Mouse (Mus musculus) embryonic facial prominence, embryonic 13.5 days (tissue): ENCODE data around the gene Ccno. TPM values are rescaled to one million over a fixed set of nuclear protein-coding genes. Genes with fewer than 3 reads are reported as not detected.
"Not testable (repeated sequence)": the region's sequence is repeated elsewhere in the genome, so short reads cannot be mapped to it uniquely, and the experiment has no call there.

Source experiments
- ATAC-seq: fragments of 200-750 bp; cut with Nextera tagmentation; 2 replicates; pipeline ENCODE4 v1.8.0; 2017; ENCODE audit warnings: low read depth; ENCODE audit not compliant: insufficient number of reproducible peaks, insufficient read depth, low FRiP score, low TSS enrichment
- H3K27ac ChIP-seq: fragments of 300-500 bp; sonication (generic); 2 replicates; pipeline ENCODE4 v1.5.1; 2015; ENCODE audit warnings: moderate library complexity, mild to moderate bottlenecking, inconsistent platforms
- H3K27me3 ChIP-seq: fragments of 300-500 bp; sonication (generic); 2 replicates; pipeline ENCODE4 v1.6.1; 2015; ENCODE audit warnings: mild to moderate bottlenecking, inconsistent platforms
- H3K36me3 ChIP-seq: fragments of 300-500 bp; sonication (generic); 2 replicates; pipeline ENCODE4 v1.6.1; 2015; ENCODE audit warnings: mild to moderate bottlenecking, inconsistent platforms
- H3K4me1 ChIP-seq: fragments of 300-500 bp; sonication (generic); 2 replicates; pipeline ENCODE4 v1.6.1; 2015; ENCODE audit warnings: inconsistent platforms
- H3K4me2 ChIP-seq: fragments of 300-500 bp; sonication (generic); 2 replicates; pipeline ENCODE4 v1.6.1; 2015; ENCODE audit warnings: moderate library complexity, mild to moderate bottlenecking, inconsistent platforms
- H3K4me3 ChIP-seq: fragments of 300-500 bp; sonication (generic); 2 replicates; pipeline ENCODE4 v1.5.1; 2015; ENCODE audit warnings: mild to moderate bottlenecking, inconsistent platforms
- H3K9ac ChIP-seq: fragments of 300-500 bp; sonication (generic); 2 replicates; pipeline ENCODE4 v1.6.1; 2015; ENCODE audit warnings: mild to moderate bottlenecking, inconsistent platforms
- H3K9me3 ChIP-seq: fragments of 300-500 bp; sonication (generic); 2 replicates; pipeline ENCODE4 v1.6.1; 2016; ENCODE audit warnings: inconsistent platforms
- WGBS: fragments of 180-500 bp; shearing (Covaris S2); methylation state at CpG from one replicate; pipeline ENCODE4 v1.1.7; 2015; ENCODE audit warnings: mixed read lengths; 5-methylcytosine and 5-hydroxymethylcytosine counted together
- polyA plus RNA-seq: library from polyadenylated mRNA; unstranded; fragments of >200 nt; fragmentation: Nextera tagmentation; extraction: Ambion mirVana; gene quantifications from 2 replicates; pipeline ENCODE4 v1.2.1, GENCODE M21; 2015

Gene Ccno
- polyA plus RNA-seq, 1 experiment from 2014 or later = 0.63 TPM

DNA sequence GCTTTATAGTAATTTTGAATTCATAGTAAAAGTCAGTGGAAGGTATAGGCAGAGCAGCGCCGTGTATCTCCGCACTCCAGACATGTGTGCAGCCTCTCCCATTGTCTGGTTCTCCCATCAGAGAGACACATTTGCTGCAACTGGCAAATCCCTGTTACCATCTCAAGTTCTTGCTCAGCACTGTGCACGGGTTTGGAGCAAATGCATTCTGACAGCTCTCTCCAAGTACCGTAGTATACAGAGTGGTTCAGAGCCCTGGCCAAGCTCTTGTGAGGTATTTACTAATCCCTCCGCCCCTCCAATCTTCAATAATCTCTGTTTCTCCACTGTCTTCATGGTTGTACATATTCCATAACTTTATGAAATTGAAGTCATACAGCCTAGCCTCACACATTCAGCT lies 25.1 kb downstream of the Ccno start:
- H3K4me1 ChIP-seq = no peaks in the 10 kb centered on the region
- H3K9ac ChIP-seq = no peak overlapping the region
- no peaks in the 10 kb centered on the region for H3K9me3 ChIP-seq
- H3K27me3 ChIP-seq = no peaks in the 10 kb centered on the region
- no peaks in the 10 kb centered on the region for H3K36me3 ChIP-seq
- no peak overlapping the region for H3K4me2 ChIP-seq
- 68% methylated on average over 6 of the region's 6 CpGs for WGBS
- no peak for ATAC-seq
- H3K4me3 ChIP-seq = no peak overlapping the region
- no peak overlapping the region for H3K27ac ChIP-seq

DNA sequence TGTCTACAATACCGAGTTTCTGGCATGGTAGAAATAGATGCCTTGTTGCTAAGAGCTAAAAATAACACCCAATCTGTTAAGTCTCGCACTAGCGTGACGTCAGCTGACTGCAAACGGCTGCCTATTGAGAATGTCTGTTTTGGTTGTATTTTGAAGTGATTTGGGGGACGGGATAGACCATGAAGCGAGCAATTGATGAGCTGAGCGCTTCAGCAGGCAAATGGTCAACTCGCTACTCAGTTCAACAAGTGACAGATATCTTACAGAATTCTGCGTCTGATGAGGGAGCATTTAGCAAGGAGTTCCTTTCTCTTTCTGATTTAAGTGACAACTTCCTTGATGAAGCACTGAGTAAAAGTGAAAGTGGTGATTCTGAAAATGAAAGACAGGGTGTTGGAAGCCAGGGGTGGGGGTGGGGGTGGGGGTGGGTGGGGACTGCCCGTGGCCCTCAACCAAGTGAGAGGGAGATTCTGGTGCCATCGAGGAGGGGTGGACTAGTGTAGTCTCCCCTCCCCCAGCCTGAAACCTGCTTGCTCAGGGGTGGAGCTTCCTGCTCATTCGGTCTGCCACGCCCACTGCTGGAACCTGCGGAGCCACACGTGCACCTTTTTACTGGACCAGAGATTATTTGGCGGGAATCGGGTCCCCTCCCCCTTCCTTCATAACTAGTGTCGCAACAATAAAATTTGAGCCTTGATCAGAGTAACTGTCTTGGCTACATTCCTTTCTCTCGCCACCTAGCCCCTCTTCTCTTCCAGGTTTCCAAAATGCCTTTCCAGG lies 25.8 kb downstream of the Ccno start:
- 61% methylated on average over 20 of the region's 20 CpGs for WGBS
- H3K9me3 ChIP-seq, H3K27me3 ChIP-seq, H3K4me3 ChIP-seq, H3K36me3 ChIP-seq, H3K27ac ChIP-seq, H3K4me1 ChIP-seq, H3K9ac ChIP-seq, ATAC-seq: not testable (repeated sequence)
- H3K4me2 ChIP-seq = peak overlapping the region; percentile 19

DNA sequence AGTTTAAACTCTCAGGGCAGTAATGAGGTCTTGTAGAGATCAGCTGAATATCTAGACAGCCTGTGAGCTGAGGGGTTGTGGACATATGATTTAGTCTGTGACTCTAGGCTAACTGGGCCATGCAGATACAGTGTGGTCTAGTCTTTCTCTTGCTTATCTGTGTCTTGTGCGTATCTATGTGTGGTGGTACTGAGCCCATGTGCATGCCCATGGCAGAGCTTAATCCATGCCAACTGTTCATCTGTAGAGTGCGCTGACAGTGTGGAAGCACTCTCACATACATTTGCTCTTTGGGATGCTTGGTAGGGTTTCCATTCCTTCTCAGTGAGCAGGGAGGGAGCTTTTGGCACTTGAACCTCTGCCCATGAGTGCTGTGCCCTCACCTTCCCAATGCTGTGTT lies 33.9 kb downstream of the Ccno start:
- Histone ChIP-seq H3K27me3 (peaks cover 3% of the 10 kb centered on the region; the same call in 1 of the 2 replicates), H3K9ac (no peak overlapping the region), H3K27ac (no peak overlapping the region), H3K4me2 (no peak overlapping the region), H3K4me1 (no peaks in the 10 kb centered on the region), H3K36me3 (no peaks in the 10 kb centered on the region), H3K4me3 (no peak overlapping the region), H3K9me3 (no peaks in the 10 kb centered on the region)
- ATAC-seq = no peak
- WGBS = 78% methylated on average over 2 of the region's 2 CpGs

DNA sequence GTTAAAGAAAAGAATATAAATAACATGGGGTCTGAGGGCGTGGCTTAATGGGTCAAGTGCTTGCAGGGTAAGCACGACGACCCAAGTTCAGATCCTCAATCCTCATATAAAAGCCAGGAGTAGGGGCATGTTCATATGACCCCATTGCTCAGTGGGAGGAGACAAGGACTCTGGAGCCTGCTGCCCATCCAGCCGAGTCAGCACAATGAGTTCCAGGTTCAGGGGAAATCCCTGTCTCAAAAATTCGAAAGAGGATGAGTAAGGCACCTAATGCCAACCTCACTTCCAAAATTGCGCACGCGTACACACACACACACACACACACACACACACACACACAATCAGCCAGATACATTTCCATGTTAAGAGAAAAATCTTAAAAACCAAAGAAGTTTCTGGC lies 34.9 kb downstream of the Ccno start:
- no peak overlapping the region for H3K9ac ChIP-seq
- no peak for ATAC-seq
- H3K4me2 ChIP-seq = no peak overlapping the region
- H3K27me3 ChIP-seq = peaks cover 3% of the 10 kb centered on the region; the same call in 1 of the 2 replicates
- H3K4me1 ChIP-seq = no peaks in the 10 kb centered on the region
- H3K36me3 ChIP-seq = no peaks in the 10 kb centered on the region
- WGBS = 71% methylated on average over 8 of the region's 8 CpGs
- no peaks in the 10 kb centered on the region for H3K9me3 ChIP-seq
- no peak overlapping the region for H3K4me3 ChIP-seq
- H3K27ac ChIP-seq = no peak overlapping the region

DNA sequence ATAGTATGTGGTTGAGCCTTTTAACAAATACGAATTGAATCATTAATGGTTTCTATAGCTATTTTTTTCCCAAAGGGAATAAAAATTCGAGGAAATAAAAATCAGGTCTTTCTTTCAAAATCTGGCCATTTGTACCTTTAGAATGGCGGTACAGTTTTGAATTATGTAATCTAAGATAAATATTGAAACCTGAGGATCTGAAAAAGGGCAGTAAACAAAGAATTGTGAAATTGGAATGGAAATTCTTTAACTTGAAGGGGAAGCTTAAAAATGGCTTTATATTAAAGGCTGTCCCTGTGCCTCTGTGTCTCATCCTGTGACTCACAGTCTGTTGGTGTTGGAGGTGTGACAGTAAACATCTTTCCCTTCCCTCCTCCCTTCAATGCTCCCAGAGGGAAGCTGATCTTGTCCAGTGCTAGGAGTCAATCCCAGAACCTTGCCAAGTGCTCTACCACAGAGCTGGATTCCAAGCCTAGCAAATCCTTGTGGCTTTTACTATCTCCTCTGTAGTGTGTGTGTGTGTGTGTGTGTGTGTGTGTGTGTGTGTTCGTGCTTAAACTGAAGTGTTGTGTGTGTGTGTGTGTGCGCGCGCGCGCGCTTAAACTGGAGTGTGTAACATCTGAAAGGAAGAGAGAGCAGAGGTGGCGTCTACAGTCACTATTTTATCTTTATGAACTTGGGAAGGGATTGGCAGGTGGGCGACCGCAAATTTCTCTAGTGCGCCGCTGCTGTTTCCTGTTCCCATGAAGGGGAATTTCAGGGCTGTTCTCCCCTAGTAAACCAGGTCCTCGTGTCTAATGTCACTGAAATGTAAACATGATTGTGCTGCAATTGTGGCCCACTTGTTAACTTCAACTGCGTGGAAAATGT lies 35.9 kb downstream of the Ccno start:
- 80% methylated on average over 17 of the region's 17 CpGs for WGBS
- Histone ChIP-seq H3K4me1 (no peaks in the 10 kb centered on the region), H3K27me3 (peaks cover 3% of the 10 kb centered on the region; the same call in 1 of the 2 replicates), H3K9ac (no peak overlapping the region), H3K4me3 (no peak overlapping the region), H3K36me3 (no peaks in the 10 kb centered on the region), H3K4me2 (no peak overlapping the region), H3K27ac (no peak overlapping the region), H3K9me3 (no peaks in the 10 kb centered on the region)
- ATAC-seq = no peak

DNA sequence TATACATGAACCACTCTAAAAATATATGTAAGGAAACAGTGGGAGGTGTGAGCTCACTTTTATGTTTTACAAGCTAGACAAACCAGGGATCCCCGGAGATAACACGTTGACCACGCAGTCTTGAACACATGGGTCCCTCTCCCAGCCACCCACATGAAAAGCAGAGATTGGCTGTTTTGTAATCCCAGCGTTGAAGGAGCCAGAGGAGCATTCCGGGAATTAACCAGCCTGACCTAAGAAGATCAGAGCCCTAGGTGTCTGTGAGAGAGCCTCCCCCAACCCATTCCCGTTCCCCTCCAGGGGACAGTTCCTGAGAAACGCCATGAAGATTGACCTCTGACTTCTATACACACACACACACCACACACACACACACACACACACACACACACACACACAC lies 43.7 kb downstream of the Ccno start:
- peak overlapping the region; percentile 73; the same call in 1 of the 2 replicates for H3K9ac ChIP-seq
- peaks cover 55% of the 10 kb centered on the region for H3K27me3 ChIP-seq
- ATAC-seq = no peak
- no peak overlapping the region for H3K27ac ChIP-seq
- H3K4me2 ChIP-seq = peak overlapping the region; percentile 96
- peak overlapping the region; percentile 58 for H3K4me3 ChIP-seq
- peaks cover 22% of the 10 kb centered on the region for H3K4me1 ChIP-seq
- no peaks in the 10 kb centered on the region for H3K36me3 ChIP-seq
- 2% methylated on average over 7 of the region's 7 CpGs for WGBS
- H3K9me3 ChIP-seq = no peaks in the 10 kb centered on the region

DNA sequence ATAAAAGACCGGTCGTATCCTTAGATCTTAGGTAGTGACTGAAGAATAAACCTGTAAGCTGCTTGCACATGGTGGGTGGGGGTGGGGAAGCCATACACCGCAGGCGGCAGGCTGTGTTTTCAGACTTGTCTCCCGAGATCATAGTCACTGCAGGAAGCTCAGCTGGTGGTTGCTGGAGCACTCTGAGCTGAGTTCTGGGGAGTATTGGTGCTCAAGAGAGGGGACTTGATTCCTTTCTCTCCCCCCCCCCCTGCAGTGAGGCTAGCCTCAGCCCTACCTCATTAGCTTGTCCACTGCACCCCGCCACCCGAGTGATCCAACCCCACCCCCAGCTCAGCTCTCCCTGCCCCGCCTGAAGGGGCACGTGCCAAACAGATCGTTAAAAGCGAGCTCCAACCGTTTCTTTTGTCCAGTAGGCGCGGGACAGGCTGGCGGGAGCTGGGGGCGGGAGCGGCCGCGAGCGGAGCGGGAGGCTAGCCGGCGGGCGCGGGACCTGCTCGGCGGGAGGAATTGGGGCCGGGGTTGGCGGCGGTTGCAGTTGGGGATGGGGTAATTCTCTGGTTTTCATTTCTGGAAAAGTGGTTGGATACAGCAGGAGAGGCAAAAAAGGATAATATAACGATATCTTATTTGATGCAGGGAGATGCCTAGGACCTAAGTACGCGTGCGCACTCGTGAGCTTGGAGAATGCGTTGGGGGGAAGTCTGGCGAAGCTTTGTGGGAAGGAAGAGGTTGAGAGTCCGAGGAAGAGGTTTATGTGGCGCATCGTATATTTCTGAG lies 44.4 kb downstream of the Ccno start:
- H3K9me3 ChIP-seq = no peaks in the 10 kb centered on the region
- under 1% methylated on average over 40 of the region's 40 CpGs for WGBS
- H3K36me3 ChIP-seq = no peaks in the 10 kb centered on the region
- ATAC-seq = 0 out of 2 replicates have a peak, but pooled peaks have one; percentile 43
- peak overlapping the region; percentile 58 for H3K4me3 ChIP-seq
- peak overlapping the region; percentile 96 for H3K4me2 ChIP-seq
- H3K27me3 ChIP-seq = peaks cover 55% of the 10 kb centered on the region
- H3K4me1 ChIP-seq = peaks cover 22% of the 10 kb centered on the region
- peak overlapping the region; percentile 73 for H3K9ac ChIP-seq
- peak overlapping the region; percentile 16; the same call in 1 of the 2 replicates for H3K27ac ChIP-seq

DNA sequence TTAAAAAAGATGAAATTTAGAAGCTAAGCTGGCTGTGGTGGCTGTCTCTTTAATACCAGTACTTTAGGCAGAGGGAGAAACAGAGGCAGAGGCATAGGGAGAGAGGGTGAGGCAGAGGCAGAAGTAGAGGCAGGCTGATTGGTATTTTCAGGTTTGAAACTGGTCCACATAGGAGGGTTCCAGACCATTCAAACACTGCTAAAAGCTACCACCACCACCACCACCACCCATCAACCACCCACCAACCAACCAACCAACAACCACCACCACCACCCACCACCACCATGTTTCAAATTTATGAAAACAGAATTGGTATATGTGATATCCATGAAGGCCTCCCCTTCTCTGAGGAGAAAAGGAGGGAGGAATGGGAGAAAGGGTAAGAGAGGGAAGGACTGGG lies 45.2 kb downstream of the Ccno start:
- H3K27me3 ChIP-seq = peaks cover 60% of the 10 kb centered on the region
- no peak overlapping the region for H3K9ac ChIP-seq
- H3K4me3 ChIP-seq = no peak overlapping the region
- no peak for ATAC-seq
- H3K4me1 ChIP-seq = peaks cover 22% of the 10 kb centered on the region
- H3K9me3 ChIP-seq = no peaks in the 10 kb centered on the region
- H3K27ac ChIP-seq = no peak overlapping the region
- no peak overlapping the region for H3K4me2 ChIP-seq
- no peaks in the 10 kb centered on the region for H3K36me3 ChIP-seq

DNA sequence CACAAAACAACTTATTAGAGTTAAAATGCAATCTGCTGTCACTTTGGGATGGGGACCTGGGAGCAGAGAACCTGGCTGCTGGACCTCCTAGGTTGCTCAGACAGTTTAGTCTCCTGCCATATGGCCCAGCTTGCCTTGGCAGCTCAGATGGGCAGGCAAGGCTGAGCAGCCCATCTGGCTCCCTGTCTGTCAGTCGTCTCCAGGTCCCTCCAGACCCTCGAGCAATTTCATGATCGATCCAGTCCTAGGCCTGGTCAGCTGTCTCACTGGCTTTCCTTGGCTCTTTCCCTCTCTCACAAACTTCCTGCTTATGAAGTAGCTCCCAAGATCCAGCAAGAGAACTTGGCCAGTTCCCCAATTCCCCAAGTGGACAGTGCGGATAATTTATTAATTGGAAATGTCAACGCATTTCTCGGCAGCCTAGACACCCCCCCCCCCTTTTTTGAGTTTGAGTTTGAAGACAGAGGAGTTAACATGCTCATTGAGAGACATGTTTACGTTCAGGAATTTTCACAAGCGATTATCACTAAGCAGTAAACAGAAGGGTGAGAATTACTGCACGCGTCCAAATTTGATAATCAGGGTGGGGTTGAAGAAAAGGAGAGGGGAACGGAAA lies 46.8 kb downstream of the Ccno start:
- peak overlapping the region; percentile 65 for H3K9ac ChIP-seq
- H3K4me3 ChIP-seq = peak overlapping the region; percentile 56
- ATAC-seq = no peak
- peak overlapping the region; percentile 98 for H3K4me2 ChIP-seq
- H3K4me1 ChIP-seq = peaks cover 22% of the 10 kb centered on the region
- no peak overlapping the region for H3K27ac ChIP-seq
- 2% methylated on average over 11 of the region's 11 CpGs for WGBS
- H3K9me3 ChIP-seq = no peaks in the 10 kb centered on the region
- peaks cover 54% of the 10 kb centered on the region for H3K27me3 ChIP-seq
- H3K36me3 ChIP-seq = no peaks in the 10 kb centered on the region

DNA sequence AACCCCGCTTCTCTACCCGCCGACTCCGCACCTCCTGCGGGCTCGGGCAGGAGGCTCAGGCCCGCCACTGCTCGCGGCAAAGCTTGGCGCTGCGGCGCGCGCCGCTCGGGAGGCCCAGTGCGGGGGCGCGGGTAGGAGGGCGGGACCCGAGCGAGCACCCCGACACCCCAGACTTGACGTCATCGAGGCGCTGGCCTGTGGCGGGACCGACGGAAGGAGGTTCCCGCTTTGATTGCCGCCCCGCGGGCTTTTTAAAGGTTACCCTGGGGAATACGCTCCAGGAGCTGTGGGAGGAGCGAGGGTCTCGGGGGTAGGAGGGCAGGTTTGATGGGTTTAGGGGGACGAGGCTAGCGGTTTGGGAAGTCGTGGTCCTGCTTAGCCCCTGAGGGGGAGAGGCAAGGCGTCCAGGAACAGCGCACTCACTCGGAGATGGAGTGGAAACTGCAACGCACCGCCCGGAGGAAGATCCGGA lies 47.4 kb downstream of the Ccno start, which contains the start of gene Cdc20b:
Gene Cdc20b (plus strand): TSS at position 162 of the 472 bp plus-strand sequence.
- under 1% methylated on average over 46 of the region's 46 CpGs for WGBS
- peak within 1 kb of the TSS; percentile 98 for H3K4me2 ChIP-seq
- ATAC-seq = no peak
- H3K9me3 ChIP-seq = no peaks in the 10 kb centered on the region
- H3K4me1 ChIP-seq = peaks cover 22% of the 10 kb centered on the region
- H3K36me3 ChIP-seq = no peaks in the 10 kb centered on the region
- H3K27me3 ChIP-seq = peaks cover 50% of the 10 kb centered on the region
- no peak within 1 kb of the TSS for H3K27ac ChIP-seq
- peak within 1 kb of the TSS; percentile 56 for H3K4me3 ChIP-seq
- peak within 1 kb of the TSS; percentile 65 for H3K9ac ChIP-seq

DNA sequence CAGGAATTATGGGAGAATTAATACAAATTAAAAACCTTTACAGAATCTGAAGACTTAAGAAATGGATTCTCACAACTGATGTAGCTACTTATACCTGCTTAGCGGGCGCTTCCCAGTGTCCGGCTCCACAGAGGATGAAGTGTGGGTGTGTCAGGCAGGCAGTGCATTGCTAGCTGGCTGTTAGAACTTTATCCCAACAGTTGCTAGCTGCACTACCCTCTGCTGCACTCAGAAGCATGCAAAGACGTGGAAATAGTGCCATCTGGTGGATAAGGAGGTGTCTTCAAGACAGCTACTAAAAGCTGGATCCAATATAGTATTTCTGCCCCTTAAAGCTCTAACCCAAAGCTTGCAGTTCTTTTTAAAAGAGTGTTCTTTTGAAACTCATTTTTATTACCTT lies 48.2 kb downstream of the Ccno start:
- Histone ChIP-seq H3K9me3 (no peaks in the 10 kb centered on the region), H3K4me3 (peak overlapping the region; percentile 56), H3K4me2 (peak overlapping the region; percentile 98), H3K36me3 (no peaks in the 10 kb centered on the region), H3K9ac (no peak overlapping the region), H3K27me3 (peaks cover 47% of the 10 kb centered on the region), H3K4me1 (peaks cover 22% of the 10 kb centered on the region), H3K27ac (no peak overlapping the region)
- peak; percentile 78 for ATAC-seq
- WGBS = 0% methylated on average over 4 of the region's 4 CpGs
